Mouse (Mus musculus) limb, embryonic 13.5 days (tissue): ENCODE results near the gene Gldc. TPM values are rescaled to one million over a fixed set of nuclear protein-coding genes. Genes with fewer than 3 reads are reported as not detected.

ENCODE experiments used
- ATAC-seq: fragments of 200-750 bp; cut with Nextera tagmentation; 2 replicates; pipeline ENCODE4 v1.8.0; 2017; ENCODE audit warnings: low read depth, moderate number of reproducible peaks, moderate TSS enrichment; ENCODE audit not compliant: low FRiP score
- H3K27ac ChIP-seq: fragments of 300-500 bp; sonication (generic); 2 replicates; pipeline ENCODE4 v1.5.1; 2015; ENCODE audit warnings: inconsistent platforms, mild to moderate bottlenecking, moderate library complexity
- H3K27me3 ChIP-seq: fragments of 300-500 bp; sonication (generic); 2 replicates; pipeline ENCODE4 v1.6.1; 2015; ENCODE audit warnings: mild to moderate bottlenecking, inconsistent platforms
- H3K36me3 ChIP-seq: fragments of 300-500 bp; sonication (generic); 2 replicates; pipeline ENCODE4 v1.6.1; 2015; ENCODE audit warnings: inconsistent platforms, mild to moderate bottlenecking, moderate library complexity
- H3K4me1 ChIP-seq: fragments of 300-500 bp; sonication (generic); 2 replicates; pipeline ENCODE4 v1.6.1; 2015; ENCODE audit warnings: inconsistent platforms
- H3K4me2 ChIP-seq: fragments of 300-500 bp; sonication (generic); replicated peaks from 2 replicates; pipeline ENCODE4 v1.6.1; 2015; ENCODE audit warnings: inconsistent platforms, mild to moderate bottlenecking, moderate library complexity
- H3K4me3 ChIP-seq: fragments of 300-500 bp; sonication (generic); 2 replicates; pipeline ENCODE4 v1.5.1; 2015; ENCODE audit warnings: moderate library complexity, mild to moderate bottlenecking, inconsistent platforms
- H3K9ac ChIP-seq: fragments of 300-500 bp; sonication (generic); 2 replicates; pipeline ENCODE4 v1.6.1; 2015; ENCODE audit warnings: mild to moderate bottlenecking, inconsistent platforms
- H3K9me3 ChIP-seq: fragments of 300-500 bp; sonication (generic); 2 replicates; pipeline ENCODE4 v1.6.1; 2016; ENCODE audit warnings: inconsistent platforms
- WGBS: fragments of 180-500 bp; shearing (Covaris S2); methylation state at CpG from one replicate; pipeline ENCODE4 v1.1.7; 2015; 5-methylcytosine and 5-hydroxymethylcytosine counted together
- polyA plus RNA-seq: library from polyadenylated mRNA; unstranded; fragments of >200 nt; fragmentation: Nextera tagmentation; extraction: Ambion mirVana; gene quantifications from 2 replicates; pipeline ENCODE4 v1.2.1, GENCODE M21; 2015

Gene Gldc
- polyA plus RNA-seq, 1 experiment from 2014 or later = 2.3 TPM

GRCm38 (mm10) chr19:30117241-30117640, 58.0 kb downstream of the Gldc start:
- Histone ChIP-seq H3K27me3 (no peaks in the 10 kb centered on the region; the same call in 1 of the 2 replicates), H3K36me3 (no peaks in the 10 kb centered on the region), H3K9me3 (no peaks in the 10 kb centered on the region), H3K4me1 (peaks cover 37% of the 10 kb centered on the region), H3K4me2 (no peak overlapping the region), H3K4me3 (no peak overlapping the region), H3K9ac (no peak overlapping the region), H3K27ac (no peak overlapping the region)
- 44% methylated on average over 4 of the region's 4 CpGs for WGBS
- ATAC-seq = no peak

GRCm38 (mm10) chr19:30115606-30116005, 59.6 kb downstream of the Gldc start:
- Histone ChIP-seq H3K36me3 (no peaks in the 10 kb centered on the region), H3K9me3 (no peaks in the 10 kb centered on the region), H3K27me3 (no peaks in the 10 kb centered on the region; the same call in 1 of the 2 replicates), H3K4me3 (no peak overlapping the region), H3K9ac (no peak overlapping the region), H3K27ac (no peak overlapping the region), H3K4me2 (no peak overlapping the region), H3K4me1 (peaks cover 38% of the 10 kb centered on the region)
- WGBS = 79% methylated on average over 5 of the region's 5 CpGs
- no peak for ATAC-seq

- Histone ChIP-seq H3K4me3 (peak overlapping the region; percentile 14; the same call in 1 of the 2 replicates), H3K4me2 (peak overlapping the region; percentile 47), H3K27me3 (no peaks in the 10 kb centered on the region; the same call in 1 of the 2 replicates), H3K4me1 (peaks cover 38% of the 10 kb centered on the region), H3K36me3 (no peaks in the 10 kb centered on the region), H3K9me3 (no peaks in the 10 kb centered on the region), H3K9ac (no peak overlapping the region), H3K27ac (no peak overlapping the region)
- peak; percentile 57; the same call in 1 of the 2 replicates for ATAC-seq
- WGBS = 34% methylated on average over 14 of the region's 14 CpGs
Measured at GRCm38 (mm10) chr19:30114919-30115441, 60.2 kb downstream of the Gldc start.

GRCm38 (mm10) chr19:30112961-30113688, 62.1 kb downstream of the Gldc start:
- peaks cover 34% of the 10 kb centered on the region for H3K4me1 ChIP-seq
- H3K27me3 ChIP-seq = no peaks in the 10 kb centered on the region; the same call in 1 of the 2 replicates
- H3K4me2 ChIP-seq = no peak overlapping the region
- no peak overlapping the region for H3K4me3 ChIP-seq
- no peak overlapping the region for H3K27ac ChIP-seq
- no peak; the same call in 1 of the 2 replicates for ATAC-seq
- H3K9ac ChIP-seq = no peak overlapping the region
- 78% methylated on average over 16 of the region's 16 CpGs for WGBS
- no peaks in the 10 kb centered on the region for H3K36me3 ChIP-seq
- H3K9me3 ChIP-seq = no peaks in the 10 kb centered on the region

GRCm38 (mm10) chr19:30111421-30111820, 63.8 kb downstream of the Gldc start:
- ATAC-seq = no peak
- Histone ChIP-seq H3K4me3 (no peak overlapping the region), H3K9ac (no peak overlapping the region), H3K4me2 (no peak overlapping the region), H3K9me3 (no peaks in the 10 kb centered on the region), H3K4me1 (peaks cover 32% of the 10 kb centered on the region), H3K27me3 (no peaks in the 10 kb centered on the region; the same call in 1 of the 2 replicates), H3K36me3 (no peaks in the 10 kb centered on the region), H3K27ac (no peak overlapping the region)
- 92% methylated on average over 3 of the region's 3 CpGs for WGBS

- no peak overlapping the region for H3K4me2 ChIP-seq
- H3K9me3 ChIP-seq = no peaks in the 10 kb centered on the region
- ATAC-seq = no peak
- no peak overlapping the region for H3K27ac ChIP-seq
- H3K27me3 ChIP-seq = no peaks in the 10 kb centered on the region; the same call in 1 of the 2 replicates
- no peak overlapping the region for H3K9ac ChIP-seq
- H3K4me3 ChIP-seq = no peak overlapping the region
- 53% methylated on average over 6 of the region's 6 CpGs for WGBS
- no peaks in the 10 kb centered on the region for H3K36me3 ChIP-seq
- peaks cover 18% of the 10 kb centered on the region for H3K4me1 ChIP-seq
Measured at GRCm38 (mm10) chr19:30109122-30109521, 66.1 kb downstream of the Gldc start.

GRCm38 (mm10) chr19:30108616-30109015, 66.6 kb downstream of the Gldc start:
- H3K4me3 ChIP-seq = no peak overlapping the region
- no peak overlapping the region for H3K9ac ChIP-seq
- no peak for ATAC-seq
- H3K4me1 ChIP-seq = peaks cover 16% of the 10 kb centered on the region; the same call in 1 of the 2 replicates
- H3K36me3 ChIP-seq = no peaks in the 10 kb centered on the region
- no peak overlapping the region for H3K27ac ChIP-seq
- no peaks in the 10 kb centered on the region for H3K9me3 ChIP-seq
- no peaks in the 10 kb centered on the region; the same call in 1 of the 2 replicates for H3K27me3 ChIP-seq
- no peak overlapping the region for H3K4me2 ChIP-seq

- Histone ChIP-seq H3K9ac (no peak overlapping the region), H3K4me3 (no peak overlapping the region), H3K9me3 (no peaks in the 10 kb centered on the region), H3K27me3 (no peaks in the 10 kb centered on the region), H3K4me2 (no peak overlapping the region), H3K27ac (no peak overlapping the region), H3K36me3 (no peaks in the 10 kb centered on the region), H3K4me1 (peaks cover 7% of the 10 kb centered on the region; the same call in 1 of the 2 replicates)
- 47% methylated on average over 10 of the region's 10 CpGs for WGBS
- no peak for ATAC-seq
Measured at GRCm38 (mm10) chr19:30107221-30107845, 67.9 kb downstream of the Gldc start.

GRCm38 (mm10) chr19:30105045-30105842, 70.0 kb downstream of the Gldc start:
- Histone ChIP-seq H3K4me2 (no peak overlapping the region), H3K9ac (no peak overlapping the region), H3K4me1 (peaks cover 5% of the 10 kb centered on the region; the same call in 1 of the 2 replicates), H3K4me3 (no peak overlapping the region), H3K27ac (no peak overlapping the region), H3K9me3 (peaks cover 8% of the 10 kb centered on the region), H3K27me3 (no peaks in the 10 kb centered on the region), H3K36me3 (no peaks in the 10 kb centered on the region)
- ATAC-seq = no peak
- WGBS = 84% methylated on average over 6 of the region's 6 CpGs

- Histone ChIP-seq H3K27ac (no peak overlapping the region), H3K4me2 (no peak overlapping the region), H3K9ac (no peak overlapping the region), H3K27me3 (no peaks in the 10 kb centered on the region), H3K9me3 (peaks cover 29% of the 10 kb centered on the region), H3K4me3 (no peak overlapping the region), H3K4me1 (peaks cover 5% of the 10 kb centered on the region; the same call in 1 of the 2 replicates), H3K36me3 (peaks cover 20% of the 10 kb centered on the region)
- ATAC-seq = no peak
- WGBS = 83% methylated on average over 6 of the region's 6 CpGs
Measured at GRCm38 (mm10) chr19:30102620-30103019, 72.6 kb downstream of the Gldc start.

- no peak overlapping the region for H3K4me3 ChIP-seq
- no peak overlapping the region for H3K9ac ChIP-seq
- H3K36me3 ChIP-seq = peaks cover 40% of the 10 kb centered on the region
- H3K27me3 ChIP-seq = no peaks in the 10 kb centered on the region
- H3K4me2 ChIP-seq = no peak overlapping the region
- 92% methylated on average over 12 of the region's 12 CpGs for WGBS
- ATAC-seq = no peak
- H3K27ac ChIP-seq = no peak overlapping the region
- H3K4me1 ChIP-seq = peaks cover 3% of the 10 kb centered on the region
- H3K9me3 ChIP-seq = peaks cover 29% of the 10 kb centered on the region
Measured at GRCm38 (mm10) chr19:30100571-30100970, 74.7 kb downstream of the Gldc start.

- Histone ChIP-seq H3K27ac (no peak overlapping the region), H3K36me3 (peaks cover 73% of the 10 kb centered on the region), H3K9ac (no peak overlapping the region), H3K4me2 (no peak overlapping the region), H3K9me3 (peaks cover 29% of the 10 kb centered on the region), H3K27me3 (no peaks in the 10 kb centered on the region), H3K4me1 (peaks cover 3% of the 10 kb centered on the region), H3K4me3 (no peak overlapping the region)
- WGBS = 61% methylated on average over 4 of the region's 4 CpGs
- no peak for ATAC-seq
Measured at GRCm38 (mm10) chr19:30097039-30097438, 78.2 kb downstream of the Gldc start.
